Mouse (Mus musculus): Measurements from ENCODE around the gene Trim31. TPM values are rescaled to one million over a fixed set of nuclear protein-coding genes. Genes with fewer than 3 reads are reported as not detected.

The Trim31 gene
- polyA plus RNA-seq, 1 experiment from 2014 or later, result not detected

- H3K4me1 ChIP-seq (ENCODE audit: control insufficient read depth, insufficient read depth, low read length), result no peaks in the 10 kb centered on the region; the same call in 1 of the 2 replicates
- ATAC-seq (replicated peaks; ENCODE audit: insufficient number of reproducible peaks, low FRiP score, low TSS enrichment, low read depth), result no peak
- peaks cover 3% of the 10 kb centered on the region; the same call in 1 of the 2 replicates for H3K27me3 ChIP-seq (ENCODE audit: control insufficient read depth, insufficient read depth, low read length)
- DNase-seq (ENCODE audit: low spot score), result no peak
- H3K4me2 ChIP-seq (ENCODE audit: low read depth, low read length), result no peak overlapping the region
- H3K36me3 ChIP-seq (replicated peaks; ENCODE audit: control insufficient read depth, insufficient read depth, low read depth, low read length), result peaks cover 5% of the 10 kb centered on the region
- WGBS, result 60% methylated on average over 2 of the region's 2 CpGs
- H3K9ac ChIP-seq (replicated peaks; ENCODE audit: low read length), result no peak overlapping the region
- H3K27ac ChIP-seq (replicated peaks; ENCODE audit: low read depth, low read length), result no peak overlapping the region
- H3K4me3 ChIP-seq (ENCODE audit: low read depth, low read length), result no peak overlapping the region
- no peaks in the 10 kb centered on the region for H3K9me3 ChIP-seq (replicated peaks; ENCODE audit: control insufficient read depth, low read length)
Measured at GRCm38 (mm10) chr17:36861680-36862079, 36.2 kb upstream of the Trim31 start.

GRCm38 (mm10) chr17:36866719-36867527 is 31.0 kb upstream of the Trim31 start, which contains the start of gene Trim15:
Gene Trim15, minus strand, starts transcription at chr17:36867210.
- H3K4me1 ChIP-seq (ENCODE audit: control insufficient read depth, insufficient read depth, low read length), result no peaks in the 10 kb centered on the region; the same call in 1 of the 2 replicates
- H3K27me3 ChIP-seq (ENCODE audit: control insufficient read depth, insufficient read depth, low read length), result peaks cover 9% of the 10 kb centered on the region
- no peaks in the 10 kb centered on the region for H3K9me3 ChIP-seq (replicated peaks; ENCODE audit: control insufficient read depth, low read length)
- WGBS, result 15% methylated on average over 29 of the region's 29 CpGs
- H3K4me2 ChIP-seq (ENCODE audit: low read depth, low read length), result peak within 1 kb of the TSS; percentile 30; the same call in 1 of the 2 replicates
- no peaks in the 10 kb centered on the region for H3K36me3 ChIP-seq (replicated peaks; ENCODE audit: control insufficient read depth, insufficient read depth, low read depth, low read length)
- DNase-seq (ENCODE audit: low spot score), result peak; percentile 3
- no peak for ATAC-seq (replicated peaks; ENCODE audit: insufficient number of reproducible peaks, low FRiP score, low TSS enrichment, low read depth)
- H3K4me3 ChIP-seq (ENCODE audit: low read depth, low read length), result no peak within 1 kb of the TSS
- H3K27ac ChIP-seq (replicated peaks; ENCODE audit: low read depth, low read length), result no peak within 1 kb of the TSS
- no peak within 1 kb of the TSS; the same call in 1 of the 2 replicates for H3K9ac ChIP-seq (replicated peaks; ENCODE audit: low read length)

DNA sequence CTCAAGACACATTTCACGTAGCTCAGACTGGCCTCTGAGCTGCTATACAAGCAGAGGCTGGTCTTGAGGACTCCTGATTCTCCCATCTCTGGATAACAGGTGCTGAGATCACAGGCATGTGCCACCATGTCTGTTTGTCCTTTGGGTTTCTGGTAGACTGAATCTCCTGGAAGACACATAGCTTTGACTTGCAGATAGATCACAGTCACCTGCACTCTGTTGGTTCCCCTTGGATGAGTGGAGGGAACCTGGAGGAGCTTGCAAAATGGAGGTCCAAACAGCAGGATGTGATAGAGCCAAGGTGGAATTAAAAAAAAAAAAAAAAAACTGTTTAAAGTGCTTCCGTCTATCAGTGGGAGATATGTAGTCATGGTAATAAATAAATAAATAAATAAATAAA is 29.1 kb upstream of the Trim31 start:
- no peaks in the 10 kb centered on the region for H3K9me3 ChIP-seq (replicated peaks; ENCODE audit: control insufficient read depth, low read length)
- no peak overlapping the region for H3K4me2 ChIP-seq (ENCODE audit: low read depth, low read length)
- no peaks in the 10 kb centered on the region for H3K36me3 ChIP-seq (replicated peaks; ENCODE audit: control insufficient read depth, insufficient read depth, low read depth, low read length)
- no peak overlapping the region for H3K4me3 ChIP-seq (ENCODE audit: low read depth, low read length)
- H3K27ac ChIP-seq (replicated peaks; ENCODE audit: low read depth, low read length), result no peak overlapping the region
- H3K4me1 ChIP-seq (ENCODE audit: control insufficient read depth, insufficient read depth, low read length), result no peaks in the 10 kb centered on the region; the same call in 1 of the 2 replicates
- ATAC-seq (replicated peaks; ENCODE audit: insufficient number of reproducible peaks, low FRiP score, low TSS enrichment, low read depth) (no peak), DNase-seq (ENCODE audit: low spot score) (no peak)
- WGBS, result 82% methylated on average over 2 of the region's 2 CpGs
- H3K9ac ChIP-seq (replicated peaks; ENCODE audit: low read length), result no peak overlapping the region
- H3K27me3 ChIP-seq (ENCODE audit: control insufficient read depth, insufficient read depth, low read length), result peaks cover 9% of the 10 kb centered on the region

- Histone ChIP-seq H3K27me3 (ENCODE audit: control insufficient read depth, insufficient read depth, low read length) (peaks cover 9% of the 10 kb centered on the region), H3K4me2 (ENCODE audit: low read depth, low read length) (no peak within 1 kb of the TSS), H3K4me3 (ENCODE audit: low read depth, low read length) (no peak within 1 kb of the TSS), H3K36me3 (replicated peaks; ENCODE audit: control insufficient read depth, insufficient read depth, low read depth, low read length) (no peaks in the 10 kb centered on the region), H3K27ac (replicated peaks; ENCODE audit: low read depth, low read length) (no peak within 1 kb of the TSS), H3K9me3 (replicated peaks; ENCODE audit: control insufficient read depth, low read length) (no peaks in the 10 kb centered on the region), H3K4me1 (ENCODE audit: control insufficient read depth, insufficient read depth, low read length) (no peaks in the 10 kb centered on the region; the same call in 1 of the 2 replicates), H3K9ac (replicated peaks; ENCODE audit: low read length) (no peak within 1 kb of the TSS)
- 79% methylated on average over 4 of the region's 4 CpGs for WGBS
- DNase-seq (ENCODE audit: low spot score) (no peak), ATAC-seq (replicated peaks; ENCODE audit: insufficient number of reproducible peaks, low FRiP score, low TSS enrichment, low read depth) (no peak)
Measured at GRCm38 (mm10) chr17:36869284-36869954, 28.5 kb upstream of the Trim31 start, which contains the start of gene Trim10. Gene Trim10, plus strand, starts transcription at chr17:36869574.

DNA sequence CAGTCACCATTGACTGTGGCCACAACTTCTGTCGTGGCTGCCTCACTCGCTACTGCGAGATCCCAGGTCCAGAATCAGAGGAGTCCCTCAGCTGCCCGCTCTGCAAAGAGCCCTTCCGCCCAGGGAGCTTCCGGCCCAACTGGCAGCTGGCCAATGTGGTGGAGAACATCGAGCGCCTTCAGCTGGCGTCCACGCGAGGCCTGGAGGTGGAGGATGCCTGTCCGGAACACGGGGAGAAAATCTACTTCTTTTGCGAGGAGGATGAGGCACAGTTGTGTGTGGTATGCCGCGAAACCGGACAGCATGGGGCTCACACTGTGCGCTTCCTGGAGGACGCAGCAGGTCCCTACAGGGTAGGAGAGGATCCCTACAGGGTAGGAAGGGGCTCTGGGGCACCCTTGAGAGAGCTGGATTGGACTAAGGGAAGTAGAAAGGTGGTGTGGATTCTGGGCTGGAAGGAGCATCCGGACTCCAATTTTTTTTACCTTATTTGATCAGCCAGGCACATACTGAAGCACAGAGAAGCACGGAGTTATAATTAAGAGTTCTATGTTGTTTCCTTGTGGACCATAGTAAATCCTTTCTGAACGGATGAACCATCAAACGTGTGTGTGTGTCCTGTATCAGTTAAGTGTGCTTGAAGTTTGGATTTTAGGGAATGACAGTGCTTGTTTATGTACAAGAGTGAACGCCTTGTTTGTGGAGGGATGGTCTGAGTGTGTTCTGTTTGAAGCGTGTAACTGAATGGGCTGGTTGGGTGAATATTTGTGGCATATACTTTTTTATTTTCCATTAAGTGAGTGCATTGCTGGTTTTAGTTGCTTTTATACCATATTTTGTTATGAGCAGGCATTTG is 27.7 kb upstream of the Trim31 start:
- ATAC-seq (replicated peaks; ENCODE audit: insufficient number of reproducible peaks, low FRiP score, low TSS enrichment, low read depth) (no peak), DNase-seq (ENCODE audit: low spot score) (no peak)
- no peak overlapping the region for H3K4me2 ChIP-seq (ENCODE audit: low read depth, low read length)
- WGBS, result 77% methylated on average over 25 of the region's 25 CpGs
- no peak overlapping the region for H3K9ac ChIP-seq (replicated peaks; ENCODE audit: low read length)
- H3K4me1 ChIP-seq (ENCODE audit: control insufficient read depth, insufficient read depth, low read length), result no peaks in the 10 kb centered on the region; the same call in 1 of the 2 replicates
- H3K4me3 ChIP-seq (ENCODE audit: low read depth, low read length), result no peak overlapping the region
- no peaks in the 10 kb centered on the region for H3K9me3 ChIP-seq (replicated peaks; ENCODE audit: control insufficient read depth, low read length)
- no peaks in the 10 kb centered on the region for H3K36me3 ChIP-seq (replicated peaks; ENCODE audit: control insufficient read depth, insufficient read depth, low read depth, low read length)
- H3K27me3 ChIP-seq (ENCODE audit: control insufficient read depth, insufficient read depth, low read length), result peaks cover 9% of the 10 kb centered on the region
- H3K27ac ChIP-seq (replicated peaks; ENCODE audit: low read depth, low read length), result no peak overlapping the region

GRCm38 (mm10) chr17:36874636-36875035 is 23.3 kb upstream of the Trim31 start:
- no peaks in the 10 kb centered on the region for H3K4me1 ChIP-seq (ENCODE audit: control insufficient read depth, insufficient read depth, low read length)
- H3K4me3 ChIP-seq (ENCODE audit: low read depth, low read length), result no peak overlapping the region
- H3K36me3 ChIP-seq (replicated peaks; ENCODE audit: control insufficient read depth, insufficient read depth, low read depth, low read length), result no peaks in the 10 kb centered on the region
- DNase-seq (ENCODE audit: low spot score) (no peak), ATAC-seq (replicated peaks; ENCODE audit: insufficient number of reproducible peaks, low FRiP score, low TSS enrichment, low read depth) (no peak)
- H3K4me2 ChIP-seq (ENCODE audit: low read depth, low read length), result no peak overlapping the region
- H3K27ac ChIP-seq (replicated peaks; ENCODE audit: low read depth, low read length), result no peak overlapping the region
- 62% methylated on average over 4 of the region's 4 CpGs for WGBS
- no peaks in the 10 kb centered on the region for H3K27me3 ChIP-seq (ENCODE audit: control insufficient read depth, insufficient read depth, low read length)
- no peak overlapping the region for H3K9ac ChIP-seq (replicated peaks; ENCODE audit: low read length)
- no peaks in the 10 kb centered on the region for H3K9me3 ChIP-seq (replicated peaks; ENCODE audit: control insufficient read depth, low read length)

GRCm38 (mm10) chr17:36883350-36883749 is 14.6 kb upstream of the Trim31 start:
- no peaks in the 10 kb centered on the region for H3K9me3 ChIP-seq (replicated peaks; ENCODE audit: control insufficient read depth, low read length)
- no peak overlapping the region for H3K4me3 ChIP-seq (ENCODE audit: low read depth, low read length)
- H3K4me2 ChIP-seq (ENCODE audit: low read depth, low read length), result no peak overlapping the region
- 81% methylated on average over 2 of the region's 2 CpGs for WGBS
- H3K9ac ChIP-seq (replicated peaks; ENCODE audit: low read length), result no peak overlapping the region
- H3K27me3 ChIP-seq (ENCODE audit: control insufficient read depth, insufficient read depth, low read length), result no peaks in the 10 kb centered on the region
- DNase-seq (ENCODE audit: low spot score), result no peak
- no peak overlapping the region for H3K27ac ChIP-seq (replicated peaks; ENCODE audit: low read depth, low read length)
- H3K36me3 ChIP-seq (replicated peaks; ENCODE audit: control insufficient read depth, insufficient read depth, low read depth, low read length), result no peaks in the 10 kb centered on the region
- no peaks in the 10 kb centered on the region for H3K4me1 ChIP-seq (ENCODE audit: control insufficient read depth, insufficient read depth, low read length)
- ATAC-seq (replicated peaks; ENCODE audit: insufficient number of reproducible peaks, low FRiP score, low TSS enrichment, low read depth), result no peak
